9 mouse cellular contexts compared by ENCODE assay signal in genomic region chr19:40647319-40648158, GRCm38 (mm10). TPM values are rescaled to one million over a fixed set of nuclear protein-coding genes. Genes with fewer than 3 reads are reported as not detected.
A peak's percentile ranks its signal among the peaks of the same experiment; 100 is the strongest.
DNase-seq lines count a peak whose midpoint lies in the region; ATAC-seq and TF ChIP-seq lines count a peak whose summit lies in the region.
"Had no signal": no experiment of that assay in that cellular context is flagged by ENCODE, and none has a peak within 500 bp of the region (broad histone marks: within the 10 kb centered on the region; RNA-seq: fewer than 3 reads in every experiment).

No protein-coding gene starts in this region.

- no peak for TF ChIP-seq CTCF in CH12.LX (conservative IDR thresholded peaks at IDR 0.05 in 1 of 2, IDR thresholded peaks at IDR 0.05 in 1 of 2; ENCODE audit: low read depth in 2 of 2, low read length in 2 of 2)

- H3K27ac ChIP-seq in CH12.LX (ENCODE audit: insufficient read depth, low read depth) = no peak overlapping the region
- H3K27ac ChIP-seq in heart, embryonic 10.5 days = peak overlapping the region; percentile 8; the same call in 1 of the 2 replicates
- H3K27ac ChIP-seq in kidney, embryonic 16.5 days (ENCODE audit: low read length) = peak overlapping the region; percentile 58
- H3K27ac ChIP-seq: liver, embryonic 13.5 days had no signal

- TF ChIP-seq RAD21 in CH12.LX (IDR thresholded peaks at IDR 0.05; ENCODE audit: low read depth, low read length) = no peak

- H3K9ac ChIP-seq in CH12.LX (ENCODE audit: insufficient read depth, low read depth) = no peak overlapping the region
- H3K9ac ChIP-seq in kidney, embryonic 16.5 days (replicated peaks; ENCODE audit: low read length) = no peak overlapping the region
- H3K9ac ChIP-seq: liver, embryonic 13.5 days had no signal

- H3K4me2 ChIP-seq in CH12.LX (ENCODE audit: insufficient read depth, low read depth, poor library complexity, severe bottlenecking) = no peak overlapping the region; the same call in 1 of the 2 replicates
- no peak overlapping the region for H3K4me2 ChIP-seq in kidney, embryonic 16.5 days (replicated peaks; ENCODE audit: low read depth, low read length)
- H3K4me2 ChIP-seq: liver, embryonic 13.5 days had no signal

- peak; percentile 57 for ATAC-seq in kidney, embryonic 16.5 days (ENCODE audit: low FRiP score, low TSS enrichment)
- ATAC-seq in frontal cortex, adult (ENCODE audit: low TSS enrichment) = no peak

- WGBS in heart, embryonic 10.5 days = 64% methylated on average over 9 of the region's 9 CpGs
- 52% methylated on average over 9 of the region's 9 CpGs for WGBS in kidney, embryonic 16.5 days

- no peak overlapping the region for H3K4me3 ChIP-seq in CH12.LX (replicated peaks in 1 of 3; ENCODE audit: low read depth in 2 of 3, low read length in 2 of 3, poor library complexity in 1 of 3)
- H3K4me3 ChIP-seq in heart, embryonic 10.5 days = no peak overlapping the region
- no peak overlapping the region for H3K4me3 ChIP-seq in kidney, embryonic 16.5 days (ENCODE audit: low read length)
- H3K4me3 ChIP-seq: liver, embryonic 13.5 days had no signal

- TF ChIP-seq POLR2A in CH12.LX (IDR thresholded peaks at IDR 0.05; ENCODE audit: low read depth, low read length) = no peak

- peak; percentile 4 for DNase-seq in embryo, embryonic 11 days
- no peak for DNase-seq in embryo, embryonic 9.5 days (ENCODE audit: extremely low spot score)
- peak; percentile 35 for DNase-seq in CH12.LX (ENCODE audit: extremely low read depth)
- no peak for DNase-seq in heart, embryonic 10.5 days (ENCODE audit: low spot score)
- no peak for DNase-seq in spleen, adult 18-20 months
- no peak for DNase-seq in left cerebral cortex, adult 18-20 months (ENCODE audit: low spot score in 2 of 2)
- DNase-seq: liver, embryonic 13.5 days had no signal

- no peaks in the 10 kb centered on the region for H3K9me3 ChIP-seq in CH12.LX (replicated peaks; ENCODE audit: low read length)
- no peaks in the 10 kb centered on the region for H3K9me3 ChIP-seq in heart, embryonic 10.5 days
- H3K9me3 ChIP-seq in kidney, embryonic 16.5 days (ENCODE audit: low read length) = no peaks in the 10 kb centered on the region
- H3K9me3 ChIP-seq: liver, embryonic 13.5 days had no signal

- peak; percentile 70 for TF ChIP-seq EP300 in CH12.LX (IDR thresholded peaks at IDR 0.05; ENCODE audit: low read length)

- H3K36me3 ChIP-seq in CH12.LX (replicated peaks in 1 of 2; ENCODE audit: control insufficient read depth in 1 of 2, insufficient read depth in 1 of 2, low read length in 1 of 2) = no peaks in the 10 kb centered on the region
- no peaks in the 10 kb centered on the region for H3K36me3 ChIP-seq in heart, embryonic 10.5 days
- no peaks in the 10 kb centered on the region for H3K36me3 ChIP-seq in kidney, embryonic 16.5 days (ENCODE audit: insufficient read depth, low read length)
- H3K36me3 ChIP-seq: liver, embryonic 13.5 days had no signal

- H3K79me2 ChIP-seq in CH12.LX (replicated peaks; ENCODE audit: control insufficient read depth, extremely low read depth, insufficient read depth, poor library complexity, severe bottlenecking) = no peaks in the 10 kb centered on the region

- in situ Hi-C loops in CH12.LX (cut with MboI; ENCODE audit: low pct_ligation_motif_present, low pct_unique_long_range_greater_than_20kb, low sequenced_read_pairs) = loop anchor here (5.0 kb wide), 1 partner anchor 35 kb away; the partner anchor contains the start of genes Entpd1 and Tctn3

- no peaks in the 10 kb centered on the region for H3K27me3 ChIP-seq in CH12.LX (replicated peaks)
- H3K27me3 ChIP-seq in heart, embryonic 10.5 days (ENCODE audit: insufficient read depth, poor library complexity, severe bottlenecking) = no peaks in the 10 kb centered on the region
- H3K27me3 ChIP-seq in kidney, embryonic 16.5 days (ENCODE audit: insufficient read depth, low read length) = no peaks in the 10 kb centered on the region
- H3K27me3 ChIP-seq: liver, embryonic 13.5 days had no signal

- H3K4me1 ChIP-seq in CH12.LX (ENCODE audit: control insufficient read depth in 1 of 2, insufficient read depth in 2 of 2) = peaks cover 10 to 22% of the 10 kb centered on the region in 2 experiments; a peak in 3 of 4 replicates
- peaks cover 28% of the 10 kb centered on the region for H3K4me1 ChIP-seq in heart, embryonic 10.5 days
- H3K4me1 ChIP-seq in kidney, embryonic 16.5 days (ENCODE audit: insufficient read depth, low read length) = peaks cover 16% of the 10 kb centered on the region; the same call in 1 of the 2 replicates

- dilution Hi-C loops in CH12.LX (cut with MboI; ENCODE audit: extremely low pct_ligation_motif_present, extremely low pct_unique_long_range_greater_than_20kb, low sequenced_read_pairs) = no loop called here

TF ChIP-seq in CH12.LX, 34 proteins besides CTCF, POLR2A, EP300 and RAD21:
- TF ChIP-seq MYC (IDR thresholded peaks at IDR 0.05; ENCODE audit: low read depth, low read length) (no peak), POLR2AphosphoS2 (IDR thresholded peaks at IDR 0.05; ENCODE audit: low read depth, low read length) (no peak), HCFC1 (IDR thresholded peaks at IDR 0.05; ENCODE audit: low read depth, low read length) (no peak), BHLHE40 (IDR thresholded peaks at IDR 0.05; ENCODE audit: low read depth, low read length) (peak; percentile 52), RCOR1 (conservative IDR thresholded peaks at IDR 0.05; ENCODE audit: low read depth, low read length) (no peak), JUND (conservative IDR thresholded peaks at IDR 0.05; ENCODE audit: low read depth, low read length) (no peak), IRF4 (IDR thresholded peaks at IDR 0.05; ENCODE audit: low read depth, low read length) (0 out of 2 replicates have a peak, but pooled peaks have one; percentile 39), MXI1 (IDR thresholded peaks at IDR 0.05; ENCODE audit: low read depth, low read length) (no peak), ZNF384 (IDR thresholded peaks at IDR 0.05; ENCODE audit: low read depth, low read length) (peak; percentile 86), CHD2 (IDR thresholded peaks at IDR 0.05; ENCODE audit: low read length) (no peak), USF2 (conservative IDR thresholded peaks at IDR 0.05; ENCODE audit: low read depth, low read length) (no peak), KAT2A (IDR thresholded peaks at IDR 0.05; ENCODE audit: insufficient replicate concordance, low read length) (no peak), ETS1 (conservative IDR thresholded peaks at IDR 0.05; ENCODE audit: low read depth, low read length) (no peak), ZMIZ1 (IDR thresholded peaks at IDR 0.05; ENCODE audit: low read depth, low read length) (no peak)

RNA-seq across cellular contexts. Expression of gene Entpd1, which starts 35.4 kb away (rescaled TPM):
- total RNA-seq in CH12.LX (2012; rRNA removed) = 21.2 TPM in 2 replicates
- total RNA-seq in CH12.LX (2014; rRNA removed) = 14.7 and 15.7 TPM in 2 replicates
- polyA plus RNA-seq in CH12.LX (2012; ENCODE audit: insufficient read length, low read depth) = 18.6 and 19.5 TPM in 2 replicates
- polyA plus RNA-seq in heart, embryonic 10.5 days (2016; fragmentation: Nextera tagmentation; extraction: Ambion mirVana) = 6.3 and 10.3 TPM in 2 replicates
- 6.6 and 8.9 TPM in 2 replicates for polyA plus RNA-seq in kidney, embryonic 16.5 days (2015; fragmentation: Nextera tagmentation; extraction: Ambion mirVana)
- total RNA-seq in left cerebral cortex, adult 18-20 months (2021) = 10 to 100 TPM; 18.2 to 18.9 TPM

RNA-seq across cellular contexts. Expression of gene Tctn3, which starts 35.5 kb away (rescaled TPM):
- 8.4 and 9.9 TPM in 2 replicates for total RNA-seq in CH12.LX (2012; rRNA removed)
- 5.8 and 6.4 TPM in 2 replicates for total RNA-seq in CH12.LX (2014; rRNA removed)
- polyA plus RNA-seq in CH12.LX (2012; ENCODE audit: insufficient read length, low read depth) = 7.4 and 10.6 TPM in 2 replicates
- polyA plus RNA-seq in heart, embryonic 10.5 days (2016; fragmentation: Nextera tagmentation; extraction: Ambion mirVana) = 9.0 and 11.0 TPM in 2 replicates
- polyA plus RNA-seq in kidney, embryonic 16.5 days (2015; fragmentation: Nextera tagmentation; extraction: Ambion mirVana) = 11.5 and 12.2 TPM in 2 replicates
- 10 to 100 TPM; 19.5 to 21.6 TPM for total RNA-seq in left cerebral cortex, adult 18-20 months (2021)

RNA-seq across cellular contexts. Expression of gene Aldh18a1, which starts 59.3 kb away (rescaled TPM):
- total RNA-seq in CH12.LX (2012; rRNA removed) (134 and 193 TPM in 2 replicates), CH12.LX (2014; rRNA removed) (101 and 104 TPM in 2 replicates)
- 92.2 and 120 TPM in 2 replicates for polyA plus RNA-seq in CH12.LX (2012; ENCODE audit: insufficient read length, low read depth)
- polyA plus RNA-seq in heart, embryonic 10.5 days (2016; fragmentation: Nextera tagmentation; extraction: Ambion mirVana) = 63.9 and 66.2 TPM in 2 replicates
- 58.9 and 60.4 TPM in 2 replicates for polyA plus RNA-seq in kidney, embryonic 16.5 days (2015; fragmentation: Nextera tagmentation; extraction: Ambion mirVana)
- 10 to 100 TPM; 22.5 to 28.9 TPM for total RNA-seq in left cerebral cortex, adult 18-20 months (2021)

Comparison
In these comparisons a context has a peak if more than half of its experiments do, and no peak if none do; other contexts are left out.
1. DNase-seq: peak in embryo, embryonic 11 days (single experiment) and CH12.LX (single experiment); none in embryo, embryonic 9.5 days (single experiment), heart, embryonic 10.5 days (single experiment), spleen, adult 18-20 months (0 of 2) and left cerebral cortex, adult 18-20 months (0 of 2).